Mouse (Mus musculus) MEL-GATA-1-ER (cell line): ENCODE results near the gene Edem3.
"Not testable (repeated sequence)": the region's sequence is repeated elsewhere in the genome, so short reads cannot be mapped to it uniquely, and the experiment has no call there.

Source experiments
- DNase-seq: peaks from one replicate; pipeline ENCODE4 v3.0.0-alpha.2; 2012; ENCODE audit warnings: low read depth; ENCODE audit errors: extremely low read depth

Edem3 gene

GRCm38 (mm10) chr1:151810628-151811421 lies 55.7 kb downstream of the Edem3 start:
- no peak for DNase-seq

GRCm38 (mm10) chr1:151811456-151811855 lies 56.3 kb downstream of the Edem3 start:
- DNase-seq, result no peak

GRCm38 (mm10) chr1:151812004-151812712 lies 57.0 kb downstream of the Edem3 start:
- DNase-seq, result no peak

- no peak for DNase-seq
Observed at GRCm38 (mm10) chr1:151816051-151816450, 60.9 kb downstream of the Edem3 start.

- no peak for DNase-seq
Observed at GRCm38 (mm10) chr1:151819190-151819589, 64.0 kb downstream of the Edem3 start.

- peak; percentile 24 for DNase-seq
Observed at GRCm38 (mm10) chr1:151820457-151820856, 65.3 kb downstream of the Edem3 start.

GRCm38 (mm10) chr1:151825065-151825464 lies 69.9 kb downstream of the Edem3 start:
- no peak for DNase-seq

- no peak for DNase-seq
Observed at GRCm38 (mm10) chr1:151831791-151832190, 76.6 kb downstream of the Edem3 start.

GRCm38 (mm10) chr1:151835261-151835660 lies 80.1 kb downstream of the Edem3 start:
- no peak for DNase-seq

- DNase-seq, result not testable (repeated sequence)
Observed at GRCm38 (mm10) chr1:151840345-151840744, 85.2 kb downstream of the Edem3 start.

- no peak for DNase-seq
Observed at GRCm38 (mm10) chr1:151845252-151845832, 90.2 kb downstream of the Edem3 start.

- no peak for DNase-seq
Observed at GRCm38 (mm10) chr1:151845926-151846782, 91.0 kb downstream of the Edem3 start.

GRCm38 (mm10) chr1:151848286-151848685 lies 93.1 kb downstream of the Edem3 start:
- no peak for DNase-seq

- no peak for DNase-seq
Observed at GRCm38 (mm10) chr1:151849993-151850608, 94.9 kb downstream of the Edem3 start.

- no peak for DNase-seq
Observed at GRCm38 (mm10) chr1:151851051-151851848, 96.1 kb downstream of the Edem3 start.

- no peak for DNase-seq
Observed at GRCm38 (mm10) chr1:151851976-151852375, 96.8 kb downstream of the Edem3 start.

- DNase-seq, result no peak
Observed at GRCm38 (mm10) chr1:151855561-151855960, 100.4 kb downstream of the Edem3 start.

GRCm38 (mm10) chr1:151858474-151858873 lies 103.3 kb downstream of the Edem3 start:
- no peak for DNase-seq

- DNase-seq, result no peak
Observed at GRCm38 (mm10) chr1:151861334-151861995, 106.3 kb downstream of the Edem3 start.

GRCm38 (mm10) chr1:151862109-151862508 lies 106.9 kb downstream of the Edem3 start:
- no peak for DNase-seq
